Mouse (Mus musculus): ENCODE data around the gene Grhl3. TPM values are rescaled to one million over a fixed set of nuclear protein-coding genes. Genes with fewer than 3 reads are reported as not detected.

Grhl3 gene
- polyA plus RNA-seq, 1 experiment from 2014 or later, result not detected

DNA sequence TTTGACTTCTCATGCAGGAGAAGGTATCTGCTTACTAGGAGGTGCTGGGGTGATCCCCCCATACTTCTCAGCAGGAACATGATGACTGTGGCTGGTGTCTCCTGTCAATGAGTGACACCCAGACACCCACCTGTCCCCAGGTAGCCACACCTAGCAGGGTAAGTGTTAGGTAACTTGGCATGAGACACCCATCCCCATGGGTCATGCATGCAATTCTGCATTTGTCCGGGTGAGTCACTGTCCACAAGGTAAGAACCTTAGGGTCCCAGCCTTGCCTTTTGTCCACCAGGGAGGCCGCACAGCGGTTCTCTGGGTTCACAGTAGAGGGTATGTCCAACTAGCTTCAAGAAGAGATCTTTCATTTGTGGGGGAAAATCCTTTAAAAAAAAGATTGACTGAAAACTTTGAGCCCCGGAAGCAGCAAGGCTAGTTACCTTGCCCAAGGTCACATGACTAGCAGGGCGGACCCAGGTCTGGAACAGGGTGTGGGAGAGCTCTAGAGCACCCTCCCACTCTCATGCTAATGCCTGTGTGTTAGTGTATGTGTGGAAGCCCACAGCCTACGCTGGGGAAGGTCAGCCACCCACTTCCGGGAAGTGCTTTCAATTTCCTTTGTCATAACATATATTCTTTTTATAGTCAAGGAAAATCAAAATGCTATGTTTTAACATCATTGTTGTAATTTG is 26.2 kb upstream of the Grhl3 start:
- no peaks in the 10 kb centered on the region for H3K27me3 ChIP-seq
- DNase-seq (ENCODE audit: low read depth, low spot score), result no peak
- in situ Hi-C loops (cut with MboI; ENCODE audit: low pct_unique_long_range_greater_than_20kb), result no loop called here
- TF ChIP-seq CTCF (IDR thresholded peaks at IDR 0.05), result no peak
- ATAC-seq, result no peak
- POLR2A ChIA-PET, result interaction anchor here (0.6 kb wide), 1 partner anchor 67 kb away, joined by 4 read pairs; no protein-coding TSS in a partner anchor
- CTCF ChIA-PET, result no interaction called here

DNA sequence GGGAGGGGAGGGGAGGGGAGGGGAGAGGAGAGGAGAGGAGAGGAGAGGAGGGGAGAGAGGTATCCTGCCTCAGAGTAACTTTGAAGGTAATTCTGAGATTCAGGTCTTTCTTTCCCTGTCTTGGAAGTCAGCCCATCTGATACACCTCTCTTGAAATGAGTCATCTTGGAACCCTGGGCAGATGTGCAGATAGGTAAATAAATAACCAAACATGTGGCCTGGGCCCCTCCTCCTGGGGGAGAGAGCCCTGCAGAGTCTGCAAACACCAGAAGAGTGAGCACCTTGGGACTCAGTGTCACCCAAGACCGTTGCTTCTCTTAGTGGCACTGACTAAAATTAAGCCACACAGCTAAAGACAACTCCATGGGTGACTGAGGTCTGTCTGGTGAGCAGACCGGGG is 25.6 kb upstream of the Grhl3 start:
- in situ Hi-C loops (cut with MboI; ENCODE audit: low pct_unique_long_range_greater_than_20kb), result no loop called here
- POLR2A ChIA-PET, result no interaction called here
- no peaks in the 10 kb centered on the region for H3K27me3 ChIP-seq
- ATAC-seq (no peak), DNase-seq (ENCODE audit: low read depth, low spot score) (no peak)
- CTCF ChIA-PET, result no interaction called here
- no peak for TF ChIP-seq CTCF (IDR thresholded peaks at IDR 0.05)

DNA sequence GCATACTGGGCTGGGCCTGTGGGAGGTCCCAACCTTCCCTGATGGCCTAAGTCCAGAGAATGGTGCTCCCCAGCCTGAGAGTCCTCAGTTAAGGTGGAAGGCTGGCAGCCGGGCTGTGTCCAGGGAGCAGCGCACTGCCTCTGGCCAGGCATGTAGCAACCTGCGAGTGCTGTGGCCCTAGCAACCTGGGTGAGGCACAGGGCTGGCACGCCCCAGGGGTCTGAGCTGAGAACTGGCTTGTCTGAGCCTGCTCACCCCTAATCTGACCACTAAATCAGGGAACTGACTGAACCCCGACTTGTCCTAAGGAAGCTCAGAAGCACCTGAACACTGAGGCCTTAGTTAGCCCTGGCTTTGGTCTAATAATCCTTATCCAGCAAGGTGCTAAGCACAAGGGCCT is 24.1 kb upstream of the Grhl3 start:
- DNase-seq (ENCODE audit: low read depth, low spot score) (no peak), ATAC-seq (no peak)
- TF ChIP-seq CTCF (IDR thresholded peaks at IDR 0.05), result no peak
- ChIA-PET CTCF (no interaction called here), POLR2A (no interaction called here)
- in situ Hi-C loops (cut with MboI; ENCODE audit: low pct_unique_long_range_greater_than_20kb), result no loop called here
- no peaks in the 10 kb centered on the region for H3K27me3 ChIP-seq

DNA sequence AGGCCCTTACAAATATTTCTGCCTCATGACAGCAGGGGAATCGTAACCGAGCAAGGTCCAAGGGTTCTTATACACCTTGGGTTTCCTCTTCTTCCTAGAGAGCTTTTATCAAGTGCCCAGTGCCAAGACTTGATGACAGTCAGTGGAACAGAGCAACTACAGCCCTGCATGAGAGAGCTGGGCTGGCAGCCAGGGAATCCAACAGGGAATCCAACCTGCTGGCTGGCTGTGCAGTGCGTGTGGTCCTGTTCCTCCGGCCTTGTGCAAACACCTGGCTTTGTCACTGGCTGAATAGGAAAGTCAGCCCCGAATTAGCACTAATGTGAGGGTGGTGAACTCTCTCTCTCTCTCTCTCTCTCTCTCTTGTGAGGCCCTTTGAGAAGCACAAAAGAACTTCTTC is 22.5 kb upstream of the Grhl3 start:
- no peak for TF ChIP-seq CTCF (IDR thresholded peaks at IDR 0.05)
- DNase-seq (ENCODE audit: low read depth, low spot score) (no peak), ATAC-seq (no peak)
- H3K27me3 ChIP-seq, result no peaks in the 10 kb centered on the region
- in situ Hi-C loops (cut with MboI; ENCODE audit: low pct_unique_long_range_greater_than_20kb), result no loop called here
- CTCF ChIA-PET, result no interaction called here
- POLR2A ChIA-PET, result no interaction called here

DNA sequence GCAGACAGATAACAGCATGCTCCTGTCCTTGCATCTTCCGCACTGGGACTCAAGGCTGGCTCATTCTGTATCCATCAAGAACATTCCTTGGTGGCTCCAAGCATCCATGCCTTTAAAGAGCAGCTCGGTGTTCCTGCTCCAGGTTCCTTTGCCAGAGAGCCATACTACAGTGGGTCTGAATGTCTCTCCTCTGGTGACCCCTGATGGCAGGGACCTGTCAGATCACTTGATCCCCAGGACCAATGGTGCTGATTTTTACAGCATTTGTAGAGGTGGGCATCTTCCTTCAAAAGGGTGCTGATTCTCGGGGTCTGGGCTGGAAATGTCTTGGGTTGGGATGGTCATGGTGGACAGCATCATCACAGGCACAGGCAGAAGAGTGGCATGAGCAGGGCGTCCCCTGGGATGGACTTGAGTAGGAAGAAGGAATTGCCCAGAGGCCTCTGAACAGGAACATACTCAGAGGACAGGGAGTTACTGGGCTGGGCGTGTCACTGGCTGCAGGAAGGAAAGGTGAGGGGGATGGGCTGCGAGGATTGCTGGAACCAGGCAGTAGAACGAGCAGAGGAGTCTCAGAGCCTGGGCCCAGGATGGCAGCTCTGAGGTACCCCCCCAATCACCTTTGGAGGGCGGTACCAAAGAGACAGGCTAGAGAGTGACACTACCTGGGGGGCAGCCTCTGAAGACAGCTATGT is 18.3 kb upstream of the Grhl3 start:
- POLR2A ChIA-PET, result no interaction called here
- H3K27me3 ChIP-seq, result no peaks in the 10 kb centered on the region
- DNase-seq (ENCODE audit: low read depth, low spot score), result no peak
- CTCF ChIA-PET, result no interaction called here
- no peak for TF ChIP-seq CTCF (IDR thresholded peaks at IDR 0.05)
- in situ Hi-C loops (cut with MboI; ENCODE audit: low pct_unique_long_range_greater_than_20kb), result no loop called here
- no peak for ATAC-seq

DNA sequence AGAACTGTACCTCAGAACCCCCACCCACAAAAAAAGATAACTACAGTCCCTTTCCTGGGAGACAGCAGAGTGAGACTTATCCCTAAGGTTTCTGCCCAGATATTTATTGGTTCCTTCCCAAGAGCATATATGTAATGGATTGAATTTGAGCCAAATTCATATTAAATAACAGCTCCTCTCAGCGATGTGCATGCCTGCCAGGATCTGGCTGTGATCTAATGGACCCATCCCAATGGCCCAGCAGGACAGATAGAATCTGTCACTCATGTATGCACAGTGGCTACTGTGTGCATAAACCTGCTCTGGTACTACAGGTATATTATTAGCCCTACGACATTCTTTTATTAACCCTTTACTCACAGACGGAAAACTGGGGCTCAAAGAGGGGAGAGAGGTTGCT is 17.7 kb upstream of the Grhl3 start:
- CTCF ChIA-PET, result no interaction called here
- in situ Hi-C loops (cut with MboI; ENCODE audit: low pct_unique_long_range_greater_than_20kb), result no loop called here
- no peak for TF ChIP-seq CTCF (IDR thresholded peaks at IDR 0.05)
- ATAC-seq (no peak), DNase-seq (ENCODE audit: low read depth, low spot score) (no peak)
- H3K27me3 ChIP-seq, result no peaks in the 10 kb centered on the region
- POLR2A ChIA-PET, result no interaction called here

DNA sequence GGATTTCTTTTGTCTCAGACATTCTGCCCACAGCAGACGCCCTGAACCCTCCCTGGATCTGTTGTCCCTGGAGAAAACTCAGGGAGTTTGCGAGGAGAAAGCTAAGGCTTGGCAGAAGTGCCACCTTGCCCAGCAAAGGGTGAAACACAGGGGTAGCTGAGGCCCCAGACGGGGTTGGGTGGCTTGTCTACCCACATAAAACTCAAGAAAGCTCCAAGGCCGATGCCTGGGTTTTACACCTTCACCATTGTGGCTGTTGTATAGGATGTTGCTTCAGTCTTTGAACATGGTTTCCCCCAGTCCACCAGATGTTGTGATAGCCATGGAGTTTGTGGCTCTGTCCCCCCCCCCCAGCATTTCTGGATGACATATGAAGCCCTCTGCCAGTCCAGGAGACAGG is 11.4 kb upstream of the Grhl3 start:
- in situ Hi-C loops (cut with MboI; ENCODE audit: low pct_unique_long_range_greater_than_20kb), result no loop called here
- no peaks in the 10 kb centered on the region for H3K27me3 ChIP-seq
- DNase-seq (ENCODE audit: low read depth, low spot score) (no peak), ATAC-seq (no peak)
- ChIA-PET POLR2A (no interaction called here), CTCF (no interaction called here)
- no peak for TF ChIP-seq CTCF (IDR thresholded peaks at IDR 0.05)

DNA sequence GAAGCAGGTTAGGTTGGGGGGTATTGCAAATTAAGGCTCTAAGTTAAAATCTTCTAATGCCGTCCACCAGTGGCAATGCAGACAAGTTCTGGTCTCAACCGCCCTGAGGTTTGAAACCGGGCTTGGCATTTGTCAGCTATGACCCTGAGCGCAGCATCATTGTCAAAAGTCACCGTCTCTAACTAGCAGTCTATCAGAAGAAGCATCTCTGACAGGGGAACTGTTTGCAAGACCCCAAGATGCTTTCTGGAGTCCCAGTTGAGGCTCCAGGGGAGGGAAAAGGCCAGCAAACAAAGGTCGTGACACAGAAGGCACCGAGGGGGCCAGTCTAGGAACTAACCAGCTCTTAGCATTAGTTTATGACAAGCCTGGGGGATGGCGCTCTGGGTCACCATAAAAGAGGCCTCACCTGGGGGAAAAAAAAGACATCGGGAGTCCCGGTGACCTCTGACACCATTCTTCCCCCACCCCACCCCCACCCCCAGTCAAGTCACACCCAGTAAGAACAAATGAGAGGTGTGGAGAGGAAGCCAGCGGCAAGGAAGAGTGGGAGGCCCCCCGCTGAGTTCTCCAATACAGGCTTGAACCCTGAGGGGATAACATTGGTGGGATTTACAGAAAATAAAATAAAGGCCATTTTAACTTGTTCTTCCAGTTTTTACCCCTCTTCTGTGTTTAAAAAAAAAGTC is 7.9 kb upstream of the Grhl3 start:
- ChIA-PET CTCF (no interaction called here), POLR2A (no interaction called here)
- in situ Hi-C loops (cut with MboI; ENCODE audit: low pct_unique_long_range_greater_than_20kb), result no loop called here
- TF ChIP-seq CTCF (IDR thresholded peaks at IDR 0.05), result no peak
- H3K27me3 ChIP-seq, result no peaks in the 10 kb centered on the region
- no peak for DNase-seq (ENCODE audit: low read depth, low spot score)
- ATAC-seq, result no peak

DNA sequence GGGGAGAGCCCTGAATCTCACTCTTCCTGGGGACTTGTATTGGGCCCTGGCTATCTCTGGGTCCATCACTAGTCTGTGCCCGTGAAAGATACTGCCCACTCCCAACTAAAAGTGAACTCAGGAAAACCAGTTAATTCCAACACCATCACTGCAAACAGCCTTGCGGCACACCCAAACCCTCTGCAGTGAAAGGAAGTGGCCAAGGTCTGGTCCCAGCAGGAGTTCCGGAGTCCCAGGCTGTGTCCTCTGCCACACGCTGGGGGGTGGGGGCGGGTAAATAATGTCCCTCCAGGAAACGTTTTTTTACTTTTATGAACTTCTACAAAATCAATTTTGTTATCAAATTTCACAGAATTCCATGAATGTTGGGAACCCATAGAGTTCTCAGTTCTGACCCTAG is 6.3 kb upstream of the Grhl3 start:
- no peak for ATAC-seq
- TF ChIP-seq CTCF (IDR thresholded peaks at IDR 0.05), result no peak

GRCm38 (mm10) chr4:135578490-135578889 is 5.1 kb upstream of the Grhl3 start:
- ChIA-PET POLR2A (no interaction called here), CTCF (no interaction called here)
- in situ Hi-C loops (cut with MboI; ENCODE audit: low pct_unique_long_range_greater_than_20kb), result loop anchor here (5.0 kb wide), 1 partner anchor 89 kb away; no protein-coding TSS in a partner anchor
- TF ChIP-seq CTCF (IDR thresholded peaks at IDR 0.05), result no peak
- ATAC-seq (no peak), DNase-seq (ENCODE audit: low read depth, low spot score) (no peak)
- no peaks in the 10 kb centered on the region for H3K27me3 ChIP-seq

More for the DNA sequence above, 6.3 kb upstream of the Grhl3 start:
- ChIA-PET POLR2A (no interaction called here), CTCF (no interaction called here)
- no peaks in the 10 kb centered on the region for H3K27me3 ChIP-seq
- no peak for DNase-seq (ENCODE audit: low read depth, low spot score)
- in situ Hi-C loops (cut with MboI; ENCODE audit: low pct_unique_long_range_greater_than_20kb), result loop anchor here (5.0 kb wide), 1 partner anchor 88 kb away; no protein-coding TSS in a partner anchor

Measured in Patski (cell line).